Mouse (Mus musculus) embryonic facial prominence, embryonic 11.5 days (tissue): ENCODE results near the gene Csn3. TPM values are rescaled to one million over a fixed set of nuclear protein-coding genes. Genes with fewer than 3 reads are reported as not detected.

ENCODE experiments used
- polyA plus RNA-seq: library from polyadenylated mRNA; unstranded; fragments of >200 nt; fragmentation: Nextera tagmentation; extraction: Ambion mirVana; gene quantifications from 2 replicates; pipeline ENCODE4 v1.2.1, GENCODE M21; 2014

Gene Csn3
- polyA plus RNA-seq, 1 experiment from 2014 or later, result not detected

Other genes starting within 250 kb of the Csn3 start
- gene Csn2, start 225.9 kb upstream of the Csn3 start, polyA plus RNA-seq, result not detected in 2 replicates
- not detected in 2 replicates for gene Csn1s2a, start 151.0 kb upstream of the Csn3 start, polyA plus RNA-seq
- gene Csn1s2b, start 117.5 kb upstream of the Csn3 start, polyA plus RNA-seq, result not detected in 2 replicates
- not detected in 2 replicates for gene Prr27, start 99.9 kb upstream of the Csn3 start, polyA plus RNA-seq
- gene Odam, start 40.5 kb upstream of the Csn3 start, polyA plus RNA-seq, result not detected in 2 replicates
- gene 2310003L06Rik, start 43.9 kb downstream of the Csn3 start, polyA plus RNA-seq, result not detected in 2 replicates
- not detected in 2 replicates for gene Gm28434, start 43.9 kb downstream of the Csn3 start, polyA plus RNA-seq
- gene Cabs1, start 53.9 kb downstream of the Csn3 start, polyA plus RNA-seq, result not detected in 2 replicates
- not detected in 2 replicates for gene Smr3a, start 77.0 kb downstream of the Csn3 start, polyA plus RNA-seq
- gene Smr2, start 161.0 kb downstream of the Csn3 start, polyA plus RNA-seq, result not detected in 2 replicates
- gene Gm11116, start 186.0 kb downstream of the Csn3 start, polyA plus RNA-seq, result not detected in 2 replicates
- gene Gm11115, start 228.5 kb downstream of the Csn3 start, polyA plus RNA-seq, result not detected in 2 replicates